Mouse (Mus musculus): ENCODE data around the gene Efhd2. TPM values are rescaled to one million over a fixed set of nuclear protein-coding genes. Genes with fewer than 3 reads are reported as not detected.
A peak's percentile ranks its signal among the peaks of the same experiment; 100 is the strongest.

The Efhd2 gene
- polyA plus RNA-seq, 1 experiment from 2014 or later, result 111 TPM

DNA sequence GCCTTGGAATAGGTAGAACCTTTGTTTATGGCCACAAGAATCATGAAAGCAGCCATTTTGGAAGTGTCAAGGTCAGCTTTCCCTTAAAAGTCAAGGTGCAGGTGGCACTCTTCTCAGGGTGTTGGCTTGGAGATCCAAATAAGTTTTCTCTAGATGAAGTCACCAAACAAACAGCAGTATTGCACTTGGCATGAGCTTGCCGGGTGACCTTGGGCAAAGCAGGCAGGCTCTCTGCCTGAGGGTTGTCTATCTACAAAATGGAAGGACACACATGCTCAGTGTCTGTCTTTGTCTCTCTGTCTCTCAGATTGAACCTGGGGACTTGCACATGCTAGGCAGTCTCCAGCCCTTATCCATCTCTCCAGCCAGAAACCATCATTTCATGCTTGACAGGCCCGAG is 47.3 kb downstream of the Efhd2 start:
- DNase-seq (ENCODE audit: low spot score) (no peak), ATAC-seq (ENCODE audit: low FRiP score, low TSS enrichment) (no peak)
- Histone ChIP-seq H3K9ac (ENCODE audit: low read length) (no peak overlapping the region), H3K4me3 (ENCODE audit: low read depth, low read length) (no peak overlapping the region), H3K4me1 (replicated peaks; ENCODE audit: control insufficient read depth, insufficient read depth) (no peaks in the 10 kb centered on the region), H3K4me2 (replicated peaks; ENCODE audit: low read depth) (no peak overlapping the region), H3K27me3 (ENCODE audit: control insufficient read depth, insufficient read depth, low read length) (no peaks in the 10 kb centered on the region), H3K9me3 (ENCODE audit: control insufficient read depth, low read length) (no peaks in the 10 kb centered on the region), H3K36me3 (ENCODE audit: control insufficient read depth, insufficient read depth, low read length) (no peaks in the 10 kb centered on the region), H3K27ac (replicated peaks) (no peak overlapping the region)
- 87% methylated on average over 2 of the region's 2 CpGs for WGBS
- TF ChIP-seq EP300 (optimal IDR thresholded peaks at IDR 0.05), result no peak
- no peak for TF ChIP-seq CTCF (IDR thresholded peaks at IDR 0.05; ENCODE audit: low read depth)

DNA sequence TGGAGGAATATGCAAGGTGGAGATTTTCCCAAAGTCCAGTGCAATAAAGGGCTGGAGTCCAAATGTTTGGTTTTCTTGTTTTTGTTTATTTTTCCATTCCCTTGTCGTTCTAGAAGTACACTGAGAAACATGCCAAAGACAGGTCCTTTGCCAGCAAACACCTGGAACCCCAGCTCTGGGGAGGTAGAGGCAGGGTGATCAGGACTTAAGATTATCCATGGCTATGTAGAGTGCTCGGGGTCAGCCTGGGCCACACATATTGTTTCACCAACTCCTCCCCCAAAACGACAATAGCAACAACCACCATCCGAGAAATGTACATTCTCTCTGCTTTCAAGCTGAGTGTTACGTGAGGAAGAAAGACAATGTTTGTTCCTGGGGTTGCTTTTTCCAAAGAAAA is 48.7 kb downstream of the Efhd2 start, which contains the start of gene Cela2a:
Gene Cela2a (minus strand): TSS at position 101 of the 400 bp plus-strand sequence.
- Histone ChIP-seq H3K4me1 (replicated peaks; ENCODE audit: control insufficient read depth, insufficient read depth) (no peaks in the 10 kb centered on the region), H3K27ac (replicated peaks) (no peak within 1 kb of the TSS), H3K4me3 (ENCODE audit: low read depth, low read length) (no peak within 1 kb of the TSS), H3K36me3 (ENCODE audit: control insufficient read depth, insufficient read depth, low read length) (no peaks in the 10 kb centered on the region), H3K27me3 (ENCODE audit: control insufficient read depth, insufficient read depth, low read length) (no peaks in the 10 kb centered on the region), H3K9ac (ENCODE audit: low read length) (no peak within 1 kb of the TSS), H3K9me3 (ENCODE audit: control insufficient read depth, low read length) (no peaks in the 10 kb centered on the region), H3K4me2 (replicated peaks; ENCODE audit: low read depth) (no peak within 1 kb of the TSS)
- TF ChIP-seq CTCF (IDR thresholded peaks at IDR 0.05; ENCODE audit: low read depth), result no peak
- TF ChIP-seq EP300 (optimal IDR thresholded peaks at IDR 0.05), result no peak
- WGBS, result 50% methylated on average over 5 of the region's 5 CpGs
- ATAC-seq (ENCODE audit: low FRiP score, low TSS enrichment) (no peak), DNase-seq (ENCODE audit: low spot score) (no peak)

DNA sequence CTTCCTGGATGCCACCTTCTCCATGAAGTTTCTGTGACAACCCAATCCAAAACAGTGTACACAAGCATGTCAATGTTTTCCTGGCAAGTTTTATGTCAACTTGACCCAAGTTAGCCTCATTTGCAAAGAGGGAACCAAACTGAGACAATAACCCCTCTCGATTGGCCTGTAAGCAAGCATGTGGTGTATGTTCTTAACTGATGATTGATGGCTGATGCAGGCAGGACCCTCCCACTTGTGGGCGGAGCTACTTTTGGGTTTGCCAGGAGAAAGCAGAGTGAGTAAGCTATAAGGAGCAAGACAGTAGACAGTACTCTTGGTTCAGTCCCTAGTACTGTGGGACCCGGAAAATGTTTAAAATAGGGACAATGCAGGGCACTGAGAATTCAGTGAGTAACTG is 51.7 kb downstream of the Efhd2 start:
- Histone ChIP-seq H3K4me3 (ENCODE audit: low read depth, low read length) (no peak overlapping the region), H3K36me3 (ENCODE audit: control insufficient read depth, insufficient read depth, low read length) (no peaks in the 10 kb centered on the region), H3K27me3 (ENCODE audit: control insufficient read depth, insufficient read depth, low read length) (no peaks in the 10 kb centered on the region), H3K4me1 (replicated peaks; ENCODE audit: control insufficient read depth, insufficient read depth) (no peaks in the 10 kb centered on the region), H3K27ac (replicated peaks) (no peak overlapping the region), H3K9ac (ENCODE audit: low read length) (no peak overlapping the region), H3K4me2 (replicated peaks; ENCODE audit: low read depth) (no peak overlapping the region), H3K9me3 (ENCODE audit: control insufficient read depth, low read length) (no peaks in the 10 kb centered on the region)
- ATAC-seq (ENCODE audit: low FRiP score, low TSS enrichment), result peak; percentile 57; the same call in 1 of the 2 replicates
- TF ChIP-seq CTCF (IDR thresholded peaks at IDR 0.05; ENCODE audit: low read depth) (no peak), EP300 (optimal IDR thresholded peaks at IDR 0.05) (no peak)
- peak; percentile 69 for DNase-seq (ENCODE audit: low spot score)
- 53% methylated on average over 3 of the region's 3 CpGs for WGBS

DNA sequence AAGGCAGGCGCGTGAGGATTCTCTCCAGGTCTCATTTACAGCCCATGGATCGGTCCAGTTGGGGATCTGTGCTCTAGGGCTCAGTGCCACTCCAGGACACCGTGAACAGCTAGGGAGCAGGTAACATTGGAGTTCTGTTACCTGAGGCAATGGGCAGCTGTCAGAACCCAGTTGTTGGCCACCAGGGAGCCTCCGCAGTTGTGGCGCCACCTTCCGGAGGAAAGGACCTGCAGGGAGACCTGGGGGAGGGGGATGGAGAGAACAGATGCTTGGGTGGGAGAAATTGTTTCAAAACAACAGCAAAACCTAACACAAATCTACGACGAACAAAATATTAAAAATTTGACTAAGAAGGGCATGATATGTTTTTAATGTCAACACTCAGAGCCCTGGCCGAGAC is 52.6 kb downstream of the Efhd2 start:
- DNase-seq (ENCODE audit: low spot score) (peak; percentile 28), ATAC-seq (ENCODE audit: low FRiP score, low TSS enrichment) (no peak)
- H3K9me3 ChIP-seq (ENCODE audit: control insufficient read depth, low read length), result no peaks in the 10 kb centered on the region
- H3K9ac ChIP-seq (ENCODE audit: low read length), result no peak overlapping the region
- H3K27me3 ChIP-seq (ENCODE audit: control insufficient read depth, insufficient read depth, low read length), result no peaks in the 10 kb centered on the region
- no peak overlapping the region for H3K4me3 ChIP-seq (ENCODE audit: low read depth, low read length)
- peak; percentile 60 for TF ChIP-seq CTCF (IDR thresholded peaks at IDR 0.05; ENCODE audit: low read depth)
- no peak for TF ChIP-seq EP300 (optimal IDR thresholded peaks at IDR 0.05)
- WGBS, result 67% methylated on average over 10 of the region's 10 CpGs
- H3K27ac ChIP-seq (replicated peaks), result no peak overlapping the region
- H3K36me3 ChIP-seq (ENCODE audit: control insufficient read depth, insufficient read depth, low read length), result no peaks in the 10 kb centered on the region
- no peaks in the 10 kb centered on the region for H3K4me1 ChIP-seq (replicated peaks; ENCODE audit: control insufficient read depth, insufficient read depth)
- H3K4me2 ChIP-seq (replicated peaks; ENCODE audit: low read depth), result no peak overlapping the region

DNA sequence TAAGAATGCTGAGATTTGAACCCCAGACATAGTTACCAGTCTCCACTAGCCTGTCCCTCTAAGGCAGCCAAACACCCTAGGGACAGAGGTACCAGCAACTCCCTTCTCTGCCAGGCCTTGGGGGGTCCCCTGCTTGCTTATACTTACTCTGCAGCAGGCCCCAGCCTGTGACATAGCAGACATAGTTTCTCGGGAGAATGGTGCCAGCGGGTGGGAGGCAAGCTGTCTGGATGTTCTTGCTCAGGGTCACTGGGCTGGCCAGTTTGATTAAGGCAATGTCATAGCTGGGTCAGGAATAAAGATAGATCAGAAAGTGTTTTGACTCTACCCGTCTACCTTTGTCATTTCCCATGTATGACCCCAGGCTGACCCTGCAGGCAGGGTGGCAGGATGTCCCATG is 53.5 kb downstream of the Efhd2 start:
- Histone ChIP-seq H3K9ac (ENCODE audit: low read length) (no peak overlapping the region), H3K9me3 (ENCODE audit: control insufficient read depth, low read length) (no peaks in the 10 kb centered on the region), H3K4me3 (ENCODE audit: low read depth, low read length) (no peak overlapping the region), H3K27ac (replicated peaks) (no peak overlapping the region), H3K4me2 (replicated peaks; ENCODE audit: low read depth) (no peak overlapping the region), H3K27me3 (ENCODE audit: control insufficient read depth, insufficient read depth, low read length) (no peaks in the 10 kb centered on the region), H3K36me3 (ENCODE audit: control insufficient read depth, insufficient read depth, low read length) (no peaks in the 10 kb centered on the region), H3K4me1 (replicated peaks; ENCODE audit: control insufficient read depth, insufficient read depth) (no peaks in the 10 kb centered on the region)
- WGBS, result 64% methylated on average over 3 of the region's 3 CpGs
- DNase-seq (ENCODE audit: low spot score), result no peak
- TF ChIP-seq CTCF (IDR thresholded peaks at IDR 0.05; ENCODE audit: low read depth), result no peak
- TF ChIP-seq EP300 (optimal IDR thresholded peaks at IDR 0.05), result no peak
- no peak for ATAC-seq (ENCODE audit: low FRiP score, low TSS enrichment)

DNA sequence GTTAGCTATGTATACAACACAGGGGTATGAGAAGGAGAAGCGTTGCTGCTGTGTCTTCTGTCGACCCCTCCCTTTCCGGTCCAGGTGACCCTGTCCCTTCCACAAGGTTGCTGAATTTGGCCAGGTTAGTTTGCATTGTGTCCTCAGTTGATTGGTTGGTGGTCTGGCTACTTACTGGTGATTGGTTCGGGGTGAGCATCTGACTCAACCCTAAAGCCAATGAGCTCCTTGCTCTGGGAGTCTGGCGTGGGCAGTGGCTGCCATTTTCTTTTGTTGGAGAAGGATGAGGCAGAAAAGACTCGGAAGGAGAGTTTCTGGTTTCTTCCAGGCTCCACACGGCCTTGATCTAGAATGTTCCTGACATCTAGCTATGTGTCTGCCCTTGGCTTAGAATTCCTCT is 55.4 kb downstream of the Efhd2 start:
- Histone ChIP-seq H3K4me3 (ENCODE audit: low read depth, low read length) (no peak overlapping the region), H3K27me3 (ENCODE audit: control insufficient read depth, insufficient read depth, low read length) (no peaks in the 10 kb centered on the region), H3K27ac (replicated peaks) (no peak overlapping the region), H3K4me1 (replicated peaks; ENCODE audit: control insufficient read depth, insufficient read depth) (no peaks in the 10 kb centered on the region), H3K9me3 (ENCODE audit: control insufficient read depth, low read length) (no peaks in the 10 kb centered on the region), H3K4me2 (replicated peaks; ENCODE audit: low read depth) (no peak overlapping the region), H3K36me3 (ENCODE audit: control insufficient read depth, insufficient read depth, low read length) (peaks cover 3% of the 10 kb centered on the region; the same call in 1 of the 2 replicates), H3K9ac (ENCODE audit: low read length) (no peak overlapping the region)
- DNase-seq (ENCODE audit: low spot score) (no peak), ATAC-seq (ENCODE audit: low FRiP score, low TSS enrichment) (no peak)
- WGBS, result 88% methylated on average over 7 of the region's 7 CpGs
- no peak for TF ChIP-seq CTCF (IDR thresholded peaks at IDR 0.05; ENCODE audit: low read depth)
- no peak for TF ChIP-seq EP300 (optimal IDR thresholded peaks at IDR 0.05)
